8 mouse cellular contexts compared by ENCODE assay signal in the genomic region with DNA sequence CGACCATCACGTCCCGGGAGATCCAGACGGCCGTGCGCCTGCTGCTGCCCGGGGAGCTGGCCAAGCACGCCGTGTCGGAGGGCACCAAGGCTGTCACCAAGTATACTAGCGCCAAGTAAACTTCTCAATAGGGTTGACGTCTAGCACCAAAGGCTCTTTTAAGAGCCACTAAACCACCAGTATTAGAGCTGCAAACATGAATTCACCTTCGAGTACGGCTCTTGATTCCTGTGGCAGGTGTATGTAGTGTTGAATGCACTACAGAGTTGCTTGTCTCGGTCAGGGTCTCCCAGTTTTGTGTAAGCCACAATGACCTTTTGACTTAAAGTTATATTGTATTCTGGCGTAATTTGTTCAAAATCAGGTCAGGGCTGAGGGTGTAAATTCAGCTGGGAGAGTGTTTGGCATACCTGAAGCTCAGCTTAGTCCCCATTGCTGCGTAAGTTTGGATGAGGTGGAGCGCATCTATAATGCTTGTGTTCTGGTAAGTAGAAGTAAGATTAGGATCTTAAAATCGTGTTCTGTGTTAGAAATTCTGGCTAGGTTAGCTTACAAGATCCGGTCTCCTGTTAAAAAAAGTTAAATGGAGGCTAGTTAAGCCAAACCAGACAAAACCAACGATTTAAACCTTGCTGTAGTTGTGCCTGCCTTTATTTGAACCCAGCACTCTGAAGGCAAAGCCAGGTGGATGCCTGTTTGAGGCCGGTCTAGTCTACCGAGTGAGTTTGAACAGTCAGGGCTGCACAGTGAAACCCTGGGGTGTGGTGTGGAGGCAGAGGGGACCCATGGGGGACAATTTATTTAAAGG. TPM values are rescaled to one million over a fixed set of nuclear protein-coding genes. Genes with fewer than 3 reads are reported as not detected.
DNase-seq lines count a peak whose midpoint lies in the region; ATAC-seq and TF ChIP-seq lines count a peak whose summit lies in the region.

No protein-coding gene starts in this region.

- DNase-seq in heart, adult 8-10 months (ENCODE audit: low spot score) = no peak
- DNase-seq in liver = peak; percentile 61
- DNase-seq in right cerebral cortex, postnatal 36 days (ENCODE audit: low spot score in 2 of 2) = no peak
- no peak for DNase-seq in left cerebral cortex, postnatal 4 days

- peak overlapping the region; percentile 81 for H3K27ac ChIP-seq in heart, embryonic 13.5 days (replicated peaks)
- H3K27ac ChIP-seq in small intestine, adult 2 months (ENCODE audit: insufficient read depth, low read depth, low read length) = peak overlapping the region; percentile 50

- H3K9me3 ChIP-seq in heart, embryonic 13.5 days = no peaks in the 10 kb centered on the region
- no peaks in the 10 kb centered on the region for H3K9me3 ChIP-seq in E14TG2a.4 (ENCODE audit: low read length)

- 4% methylated on average over 20 of the region's 23 CpGs for WGBS in heart, embryonic 13.5 days
- WGBS in small intestine, adult 2 months = 2% methylated on average over 23 of the region's 23 CpGs

- H3K4me2 ChIP-seq in heart, embryonic 13.5 days = peak overlapping the region; percentile 78

- no peak for TF ChIP-seq CTCF in E14TG2a.4 (conservative IDR thresholded peaks at IDR 0.05; ENCODE audit: low read length)
- no peak for TF ChIP-seq CTCF in small intestine, adult 2 months (IDR thresholded peaks at IDR 0.05; ENCODE audit: extremely low read depth, insufficient read length, insufficient replicate concordance, low read depth, low read length)

- H3K4me1 ChIP-seq in heart, embryonic 13.5 days = peaks cover 42% of the 10 kb centered on the region
- H3K4me1 ChIP-seq in E14TG2a.4 (replicated peaks; ENCODE audit: low read depth, low read length) = peaks cover 50% of the 10 kb centered on the region
- peaks cover 8% of the 10 kb centered on the region; the same call in 1 of the 2 replicates for H3K4me1 ChIP-seq in small intestine, adult 2 months (ENCODE audit: control insufficient read depth, insufficient read depth, insufficient read length, low read length)

- peak overlapping the region; percentile 53 for H3K4me3 ChIP-seq in heart, embryonic 13.5 days
- H3K4me3 ChIP-seq in E14TG2a.4 (replicated peaks; ENCODE audit: low read length) = peak overlapping the region; percentile 67
- H3K4me3 ChIP-seq in small intestine, adult 2 months (ENCODE audit: low read depth, low read length) = peak overlapping the region; percentile 52

- no peak for TF ChIP-seq POLR2A in small intestine, adult 2 months (IDR thresholded peaks at IDR 0.05; ENCODE audit: low read depth, low read length)

- H3K9ac ChIP-seq in heart, embryonic 13.5 days = peak overlapping the region; percentile 79

- intact Hi-C loops in left cerebral cortex, postnatal 4 days (cut with DNase I) = loop anchor here (10.0 kb wide), 1 partner anchor 302 kb away; a partner anchor contains a TSS

- no peak for ATAC-seq in heart, embryonic 13.5 days (ENCODE audit: extremely low read depth, insufficient number of reproducible peaks, low FRiP score, low TSS enrichment)
- peak; percentile 29 for ATAC-seq in erythroblast, adult 5-6 weeks (replicated peaks; ENCODE audit: low FRiP score, poor library complexity, severe bottlenecking)

- H3K27me3 ChIP-seq in heart, embryonic 13.5 days (replicated peaks) = no peaks in the 10 kb centered on the region
- H3K27me3 ChIP-seq in E14TG2a.4 (ENCODE audit: insufficient read depth, low read length) = no peaks in the 10 kb centered on the region
- no peaks in the 10 kb centered on the region for H3K27me3 ChIP-seq in small intestine, adult 2 months (ENCODE audit: control insufficient read depth, insufficient read depth, low read length)

- no peaks in the 10 kb centered on the region for H3K36me3 ChIP-seq in heart, embryonic 13.5 days
- 0 out of 2 replicates have a peak, but pooled peaks cover under 1% of the 10 kb centered on the region for H3K36me3 ChIP-seq in E14TG2a.4 (ENCODE audit: insufficient read depth, low read length)
- no peaks in the 10 kb centered on the region for H3K36me3 ChIP-seq in small intestine, adult 2 months (ENCODE audit: control insufficient read depth, insufficient read depth, low read length)

RNA-seq across cellular contexts. Expression of a gene that starts 0.7 kb away (rescaled TPM):
- polyA plus RNA-seq in heart, embryonic 13.5 days (2015; fragmentation: Nextera tagmentation; extraction: Ambion mirVana) = 3.1 and 3.4 TPM in 2 replicates
- total RNA-seq in heart, adult 8-10 months (2022) = 10 to 100 TPM in 1 of 4 experiments, 1 to 10 TPM in 3; 4.6 to 13.2 (median 8.3) TPM
- 14.6 and 64.4 TPM in 2 replicates for total RNA-seq in erythroblast, adult 5-6 weeks (2015; ENCODE audit: low replicate concordance)
- total RNA-seq in erythroblast, adult 5-6 weeks (2017; ENCODE audit: low replicate concordance) = 627 and 660 TPM in 2 replicates
- polyA plus RNA-seq in small intestine, adult 2 months (2012; rRNA removed) = 34.9 and 41.4 TPM in 2 replicates
- 100 to 1,000 TPM in 1 of 2 experiments, 10 to 100 TPM in 1; 95.1 to 120 TPM for total RNA-seq in left cerebral cortex, postnatal 4 days (2021)

RNA-seq across cellular contexts. Expression of a gene that starts 1.0 kb away (rescaled TPM):
- 4.1 and 11.0 TPM in 2 replicates for polyA plus RNA-seq in heart, embryonic 13.5 days (2015; fragmentation: Nextera tagmentation; extraction: Ambion mirVana)
- total RNA-seq in heart, adult 8-10 months (2022) = 10 to 100 TPM in 2 of 4 experiments, 1 to 10 TPM in 2; 1.7 to 11.1 (median 9.1) TPM
- total RNA-seq in erythroblast, adult 5-6 weeks (2015; ENCODE audit: low replicate concordance) = 2.5 TPM in 1 of 2 replicates, not detected in the other
- 462 and 930 TPM in 2 replicates for total RNA-seq in erythroblast, adult 5-6 weeks (2017; ENCODE audit: low replicate concordance)
- polyA plus RNA-seq in small intestine, adult 2 months (2012; rRNA removed) = 106 and 238 TPM in 2 replicates
- 100 to 1,000 TPM; 126 to 134 TPM for total RNA-seq in left cerebral cortex, postnatal 4 days (2021)

RNA-seq across cellular contexts. Expression of a gene that starts 4.8 kb away (rescaled TPM):
- polyA plus RNA-seq in heart, embryonic 13.5 days (2015; fragmentation: Nextera tagmentation; extraction: Ambion mirVana) = 10.8 and 11.3 TPM in 2 replicates
- 10 to 100 TPM; 11.6 to 17.7 (median 15.2) TPM for total RNA-seq in heart, adult 8-10 months (2022)
- total RNA-seq in erythroblast, adult 5-6 weeks (2015; ENCODE audit: low replicate concordance) = 32.4 and 38.2 TPM in 2 replicates
- 129 and 151 TPM in 2 replicates for total RNA-seq in erythroblast, adult 5-6 weeks (2017; ENCODE audit: low replicate concordance)
- 6.3 and 10.1 TPM in 2 replicates for polyA plus RNA-seq in small intestine, adult 2 months (2012; rRNA removed)
- 10 to 100 TPM; 89.3 to 89.6 TPM for total RNA-seq in left cerebral cortex, postnatal 4 days (2021)

RNA-seq across cellular contexts. Expression of a gene that starts 6.4 kb away (rescaled TPM):
- 15.8 and 19.9 TPM in 2 replicates for polyA plus RNA-seq in heart, embryonic 13.5 days (2015; fragmentation: Nextera tagmentation; extraction: Ambion mirVana)
- total RNA-seq in heart, adult 8-10 months (2022) = 10 to 100 TPM in 1 of 4 experiments, 1 to 10 TPM in 3; 2.7 to 12.6 (median 6.6) TPM
- 3.7 and 12.3 TPM in 2 replicates for total RNA-seq in erythroblast, adult 5-6 weeks (2015; ENCODE audit: low replicate concordance)
- total RNA-seq in erythroblast, adult 5-6 weeks (2017; ENCODE audit: low replicate concordance) = 705 and 715 TPM in 2 replicates
- polyA plus RNA-seq in small intestine, adult 2 months (2012; rRNA removed) = 22.6 and 24.8 TPM in 2 replicates
- 10 to 100 TPM; 59.9 to 64.0 TPM for total RNA-seq in left cerebral cortex, postnatal 4 days (2021)

RNA-seq across cellular contexts. Expression of a gene that starts 6.7 kb away (rescaled TPM):
- 3.9 and 5.9 TPM in 2 replicates for polyA plus RNA-seq in heart, embryonic 13.5 days (2015; fragmentation: Nextera tagmentation; extraction: Ambion mirVana)
- total RNA-seq in heart, adult 8-10 months (2022) = 1 to 10 TPM; 1.4 to 7.1 (median 2.5) TPM
- total RNA-seq in erythroblast, adult 5-6 weeks (2015; ENCODE audit: low replicate concordance) = 17.9 and 23.8 TPM in 2 replicates
- 272 and 275 TPM in 2 replicates for total RNA-seq in erythroblast, adult 5-6 weeks (2017; ENCODE audit: low replicate concordance)
- polyA plus RNA-seq in small intestine, adult 2 months (2012; rRNA removed) = 16.9 and 21.2 TPM in 2 replicates
- 10 to 100 TPM; 53.8 to 62.6 TPM for total RNA-seq in left cerebral cortex, postnatal 4 days (2021)
